ENCODE assay signal across 31 mouse cellular contexts in the genomic region with DNA sequence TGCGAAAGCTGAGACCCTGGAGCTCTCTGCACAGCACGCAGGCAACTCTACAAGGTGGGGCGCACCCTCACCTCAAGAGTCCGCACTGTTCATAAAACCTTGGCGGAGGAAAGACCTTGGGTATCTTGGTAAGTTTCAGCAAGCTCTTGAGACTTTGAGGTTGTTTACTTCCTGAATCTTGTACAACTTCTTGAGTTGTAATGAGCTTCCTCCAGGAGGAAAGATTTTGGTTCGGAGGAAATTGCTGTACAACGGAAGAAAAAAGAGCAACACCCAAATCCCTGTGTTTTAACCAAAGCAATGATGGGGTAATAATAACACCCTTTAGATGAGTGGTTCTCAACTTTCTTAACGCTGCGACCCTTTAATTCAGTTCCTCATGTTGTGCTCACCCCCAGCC. TPM values are rescaled to one million over a fixed set of nuclear protein-coding genes. Genes with fewer than 3 reads are reported as not detected.
DNase-seq lines count a peak whose midpoint lies in the region; ATAC-seq lines count a peak whose summit lies in the region.
"Had no signal": no experiment of that assay in that cellular context is flagged by ENCODE, and none has a peak within 500 bp of the region (broad histone marks: within the 10 kb centered on the region; RNA-seq: fewer than 3 reads in every experiment).

No protein-coding gene starts in this region.

- 89% methylated on average over 9 of the region's 9 CpGs for WGBS in heart, embryonic 10.5 days

- H3K9me3 ChIP-seq in heart, embryonic 10.5 days = no peaks in the 10 kb centered on the region
- H3K9me3 ChIP-seq: embryonic facial prominence, embryonic 12.5 days; embryonic facial prominence, embryonic 15.5 days; heart, embryonic 12.5 days; heart, embryonic 15.5 days had no signal

- intact Hi-C loops in heart, postnatal 14 days (cut with DNase I) = no loop called here

- H3K27me3 ChIP-seq in heart, embryonic 10.5 days (ENCODE audit: insufficient read depth, poor library complexity, severe bottlenecking) = no peaks in the 10 kb centered on the region
- H3K27me3 ChIP-seq: CH12.LX; embryonic facial prominence, embryonic 12.5 days; embryonic facial prominence, embryonic 15.5 days; heart, embryonic 12.5 days; heart, embryonic 15.5 days had no signal

- H3K4me3 ChIP-seq in heart, embryonic 10.5 days = no peak overlapping the region
- H3K4me3 ChIP-seq: embryonic facial prominence, embryonic 12.5 days; embryonic facial prominence, embryonic 15.5 days; heart, embryonic 12.5 days; heart, embryonic 15.5 days had no signal

- peak; percentile 58 for ATAC-seq in granulocyte monocyte progenitor cell, adult 5-6 weeks (replicated peaks; ENCODE audit: poor library complexity, severe bottlenecking)
- ATAC-seq: activated CD4-positive, CD25-positive, alpha-beta regulatory T cell, adult 4 months; forebrain, embryonic 14.5 days; forebrain, postnatal 0 days; intestine, postnatal 0 days had no signal

- H3K36me3 ChIP-seq in heart, embryonic 10.5 days = no peaks in the 10 kb centered on the region
- H3K36me3 ChIP-seq: embryonic facial prominence, embryonic 12.5 days; embryonic facial prominence, embryonic 15.5 days; heart, embryonic 12.5 days; heart, embryonic 15.5 days had no signal

- no peaks in the 10 kb centered on the region for H3K4me1 ChIP-seq in heart, embryonic 10.5 days
- H3K4me1 ChIP-seq: embryonic facial prominence, embryonic 12.5 days; embryonic facial prominence, embryonic 15.5 days; heart, embryonic 12.5 days; heart, embryonic 15.5 days had no signal

- no peak overlapping the region for H3K27ac ChIP-seq in heart, embryonic 10.5 days
- H3K27ac ChIP-seq: embryonic facial prominence, embryonic 12.5 days; embryonic facial prominence, embryonic 15.5 days; heart, embryonic 15.5 days; hindbrain, embryonic 14.5 days had no signal

- DNase-seq in heart, embryonic 10.5 days (ENCODE audit: low spot score) = peak; percentile 0
- no peak for DNase-seq in heart, postnatal 14 days
- peak; percentile 16 for DNase-seq in ZHBTc4 (ENCODE audit: low read depth, low spot score)
- DNase-seq in frontal cortex, postnatal 14 days (ENCODE audit: low spot score in 2 of 2) = no peak
- no peak for DNase-seq in testis, postnatal 10 days (ENCODE audit: low spot score)
- no peak for DNase-seq in adrenal gland, postnatal 4 days (ENCODE audit: low spot score in 2 of 2)
- DNase-seq: adrenal gland, adult 8-10 months; adrenal gland, postnatal 25 days; B cell, adult 2 months; cerebellum, adult 11 months; cerebellum, adult 2 months; cerebellum, adult 9-11 months; cerebellum, postnatal 25 days; embryo, embryonic 11 days; forebrain, postnatal 0 days; gastrocnemius, postnatal 10 days; gastrocnemius, postnatal 36 days; heart, postnatal 10 days; heart, postnatal 4 days had no signal

RNA-seq across cellular contexts. Expression of a gene that starts 11.5 kb away (rescaled TPM):
- 79.9 and 87.6 TPM in 2 replicates for polyA plus RNA-seq in heart, embryonic 10.5 days (2016; fragmentation: Nextera tagmentation; extraction: Ambion mirVana)
- 10 to 100 TPM; 77.8 to 85.6 TPM for total RNA-seq in heart, postnatal 14 days (2021)
- 87.2 and 118 TPM in 2 replicates for total RNA-seq in granulocyte monocyte progenitor cell, adult 5-6 weeks (2014; fragmentation: Nextera tagmentation)
- total RNA-seq in granulocyte monocyte progenitor cell, adult 5-6 weeks (2017) = 163 and 194 TPM in 2 replicates
- 10 to 100 TPM; 78.0 to 88.6 TPM for total RNA-seq in adrenal gland, postnatal 4 days (2021)

RNA-seq across cellular contexts. Expression of a gene that starts 55.5 kb away (rescaled TPM):
- polyA plus RNA-seq in heart, embryonic 10.5 days (2016; fragmentation: Nextera tagmentation; extraction: Ambion mirVana) = 0.49 and 0.72 TPM in 2 replicates
- under 1 TPM; 0.10 to 0.17 TPM for total RNA-seq in heart, postnatal 14 days (2021)
- not detected in 2 replicates for total RNA-seq in granulocyte monocyte progenitor cell, adult 5-6 weeks (2014; fragmentation: Nextera tagmentation)
- total RNA-seq in granulocyte monocyte progenitor cell, adult 5-6 weeks (2017) = not detected in 2 replicates
- 1 to 10 TPM; 2.3 to 2.5 TPM for total RNA-seq in adrenal gland, postnatal 4 days (2021)
- total RNA-seq: CH12.LX; gastrocnemius, adult 18-20 months; MEL had no signal
- polyA plus RNA-seq: activated CD4-positive, CD25-positive, alpha-beta regulatory T cell, adult 4 months had no signal

Comparison
In these comparisons a context has a peak if more than half of its experiments do, and no peak if none do; other contexts are left out.
1. DNase-seq: peak in heart, embryonic 10.5 days (single experiment) and ZHBTc4 (single experiment); none in heart, postnatal 14 days (0 of 2), frontal cortex, postnatal 14 days (0 of 2), testis, postnatal 10 days (single experiment) and adrenal gland, postnatal 4 days (0 of 2).